Mouse (Mus musculus): ENCODE data around the gene Col4a4.

GRCm38 (mm10) chr1:82634545-82635253 lies 48.0 kb upstream of the Col4a4 start:
- TF ChIP-seq POLR2A (IDR thresholded peaks at IDR 0.05; ENCODE audit: borderline replicate concordance, extremely low read depth, low read depth, low read length) (no peak), CTCF (IDR thresholded peaks at IDR 0.05; ENCODE audit: insufficient read depth, low read length) (no peak)
